Mouse (Mus musculus): ENCODE data around the gene Palm2. TPM values are rescaled to one million over a fixed set of nuclear protein-coding genes. Genes with fewer than 3 reads are reported as not detected.

Palm2 gene
- polyA plus RNA-seq, 1 experiment from 2014 or later = 0.05 TPM

GRCm38 (mm10) chr4:57755085-57755484 lies 321.0 kb downstream of the Palm2 start:
- no peaks in the 10 kb centered on the region for H3K36me3 ChIP-seq (replicated peaks; ENCODE audit: insufficient read depth, low read length)
- no peak overlapping the region for H3K9ac ChIP-seq (replicated peaks)
- H3K4me3 ChIP-seq (ENCODE audit: low read depth, low read length) = no peak overlapping the region
- H3K27ac ChIP-seq (ENCODE audit: low read depth) = no peak overlapping the region
- H3K27me3 ChIP-seq (ENCODE audit: insufficient read depth, low read length) = no peaks in the 10 kb centered on the region
- WGBS (ENCODE audit: insufficient replicate concordance) = 73% methylated on average over 11 of the region's 11 CpGs
- DNase-seq (no peak), ATAC-seq (no peak)
- no peaks in the 10 kb centered on the region for H3K4me1 ChIP-seq (ENCODE audit: insufficient read depth)
- TF ChIP-seq CTCF (IDR thresholded peaks at IDR 0.05; ENCODE audit: low read depth) = no peak
- TF ChIP-seq EP300 (IDR thresholded peaks at IDR 0.05; ENCODE audit: low read depth) = no peak
- no peaks in the 10 kb centered on the region for H3K9me3 ChIP-seq (ENCODE audit: low read length)
- H3K4me2 ChIP-seq (ENCODE audit: low read depth, low read length) = no peak overlapping the region

DNA sequence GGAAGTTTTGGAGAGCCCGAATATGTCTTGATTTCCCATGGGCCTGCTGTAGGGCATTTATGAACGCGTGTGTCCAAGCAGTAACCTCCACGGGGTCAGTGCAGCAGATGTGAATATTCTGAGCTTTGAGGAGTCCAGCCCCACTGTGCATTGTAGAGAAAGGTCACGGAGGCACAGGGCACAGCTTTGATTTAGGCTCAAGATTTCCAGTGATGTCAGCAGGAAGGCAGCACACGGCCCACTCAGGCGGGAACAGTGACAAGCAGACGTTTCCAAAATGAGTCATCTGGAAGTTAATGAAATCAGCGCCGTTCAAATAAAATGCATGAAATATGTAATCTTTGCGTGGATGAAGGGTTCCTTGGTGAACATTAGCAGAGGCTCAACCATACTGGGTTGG lies 323.9 kb downstream of the Palm2 start:
- no peak overlapping the region for H3K9ac ChIP-seq (replicated peaks)
- no peaks in the 10 kb centered on the region for H3K27me3 ChIP-seq (ENCODE audit: insufficient read depth, low read length)
- H3K4me3 ChIP-seq (ENCODE audit: low read depth, low read length) = no peak overlapping the region
- no peaks in the 10 kb centered on the region for H3K9me3 ChIP-seq (ENCODE audit: low read length)
- H3K4me1 ChIP-seq (ENCODE audit: insufficient read depth) = no peaks in the 10 kb centered on the region
- no peak overlapping the region for H3K4me2 ChIP-seq (ENCODE audit: low read depth, low read length)
- TF ChIP-seq EP300 (IDR thresholded peaks at IDR 0.05; ENCODE audit: low read depth) (no peak), CTCF (IDR thresholded peaks at IDR 0.05; ENCODE audit: low read depth) (no peak)
- H3K27ac ChIP-seq (ENCODE audit: low read depth) = no peak overlapping the region
- no peak for DNase-seq
- 74% methylated on average over 11 of the region's 11 CpGs for WGBS (ENCODE audit: insufficient replicate concordance)
- no peaks in the 10 kb centered on the region for H3K36me3 ChIP-seq (replicated peaks; ENCODE audit: insufficient read depth, low read length)
- ATAC-seq = no peak

Other genes starting within 250 kb of the Palm2 start
- gene Ptpn3, start 132.4 kb upstream of the Palm2 start, polyA plus RNA-seq (2015; fragmentation: Nextera tagmentation; extraction: Ambion mirVana) = 2.5 and 3.0 TPM in 2 replicates
- gene Pakap, start 133.9 kb downstream of the Palm2 start, polyA plus RNA-seq (2015; fragmentation: Nextera tagmentation; extraction: Ambion mirVana) = 0.63 and 0.79 TPM in 2 replicates

All from liver, postnatal 0 days (tissue).